Mouse (Mus musculus) testis, adult 2 months (tissue): Measurements from ENCODE around the gene Cnih4. TPM values are rescaled to one million over a fixed set of nuclear protein-coding genes. Genes with fewer than 3 reads are reported as not detected.

Experiments
- H3K27ac ChIP-seq: fragments of 200-500 bp; 2 replicates; pipeline ENCODE4 v1.5.1; 2012; ENCODE audit warnings: low read depth, low read length; ENCODE audit not compliant: control insufficient read depth, insufficient read depth
- H3K27me3 ChIP-seq: fragments of 200-500 bp; 2 replicates; pipeline ENCODE4 v1.6.1; 2012; ENCODE audit warnings: mild to moderate bottlenecking, low read length, moderate library complexity; ENCODE audit not compliant: control insufficient read depth, insufficient read depth
- H3K36me3 ChIP-seq: fragments of 200-500 bp; 2 replicates; pipeline ENCODE4 v1.6.1; 2012; ENCODE audit warnings: mild to moderate bottlenecking, low read length; ENCODE audit not compliant: control insufficient read depth, insufficient read depth
- H3K4me1 ChIP-seq: fragments of 200-500 bp; 2 replicates; pipeline ENCODE4 v1.6.1; 2012; ENCODE audit warnings: low read length; ENCODE audit not compliant: control insufficient read depth, insufficient read depth
- H3K4me3 ChIP-seq: fragments of 200-500 bp; 2 replicates; pipeline ENCODE4 v1.5.1; 2012; ENCODE audit warnings: low read depth, mild to moderate bottlenecking, low read length, moderate library complexity, mixed read lengths; ENCODE audit not compliant: control insufficient read depth
- CTCF ChIP-seq: fragments of 200-500 bp; IDR thresholded peaks from 2 replicates; pipeline ENCODE4 v1.5.1; 2012; ENCODE audit warnings: low read depth, mild to moderate bottlenecking, inconsistent platforms, low read length, moderate library complexity; ENCODE audit not compliant: control insufficient read depth, insufficient read depth, insufficient replicate concordance
- POLR2A ChIP-seq: fragments of 200-500 bp; IDR thresholded peaks from 2 replicates; pipeline ENCODE4 v1.6.1; 2012; ENCODE audit warnings: low read depth, mild to moderate bottlenecking, inconsistent platforms, low read length, moderate library complexity; ENCODE audit not compliant: control insufficient read depth
- polyA plus RNA-seq: library from polyadenylated mRNA; depleted of rRNA; stranded (reverse); fragments of >200 nt; gene quantifications from 2 replicates; pipeline ENCODE4 v1.2.3, GENCODE M21; 2012

Cnih4 gene
- polyA plus RNA-seq, 1 experiment: 6.0 TPM

DNA sequence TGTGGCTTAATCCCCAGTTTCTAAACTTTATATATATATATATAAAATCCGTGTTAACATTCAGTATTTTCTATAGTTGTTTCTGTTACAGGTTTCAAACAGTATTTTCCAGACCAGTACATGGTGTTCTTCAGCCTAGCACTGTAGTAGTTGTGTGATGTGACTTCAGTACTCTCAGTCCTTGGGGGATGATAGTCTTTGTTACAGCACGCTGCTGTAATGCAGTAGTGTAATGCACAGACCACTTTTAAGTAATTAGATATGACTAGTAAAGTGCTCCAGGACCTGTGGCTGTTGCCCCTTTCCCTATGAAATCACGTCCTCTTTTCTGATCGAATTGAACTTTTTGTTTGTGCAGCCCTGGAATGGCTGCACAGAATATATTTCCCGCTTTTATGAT lies 7.0 kb downstream of the Cnih4 start:
- H3K27ac ChIP-seq: no peak overlapping the region

GRCm38 (mm10) chr1:181167816-181168215 lies 23.3 kb downstream of the Cnih4 start:
- Histone ChIP-seq H3K4me1 (no peaks in the 10 kb centered on the region), H3K4me3 (no peak overlapping the region), H3K36me3 (no peaks in the 10 kb centered on the region; the same call in 1 of the 2 replicates), H3K27me3 (no peaks in the 10 kb centered on the region), H3K27ac (no peak overlapping the region)
- TF ChIP-seq CTCF: no peak
- TF ChIP-seq POLR2A: no peak

More for the DNA sequence above, 7.0 kb downstream of the Cnih4 start:
- no peaks in the 10 kb centered on the region for H3K36me3 ChIP-seq
- no peaks in the 10 kb centered on the region for H3K27me3 ChIP-seq
- peak overlapping the region; percentile 98; the same call in 1 of the 2 replicates for H3K4me3 ChIP-seq
- no peak for TF ChIP-seq POLR2A
- TF ChIP-seq CTCF: no peak
- peaks cover 2% of the 10 kb centered on the region; the same call in 1 of the 2 replicates for H3K4me1 ChIP-seq

GRCm38 (mm10) chr1:181168377-181168776 lies 23.9 kb downstream of the Cnih4 start:
- Histone ChIP-seq H3K27ac (no peak overlapping the region), H3K27me3 (no peaks in the 10 kb centered on the region), H3K36me3 (no peaks in the 10 kb centered on the region; the same call in 1 of the 2 replicates), H3K4me3 (no peak overlapping the region), H3K4me1 (no peaks in the 10 kb centered on the region)
- no peak for TF ChIP-seq CTCF
- TF ChIP-seq POLR2A: no peak

DNA sequence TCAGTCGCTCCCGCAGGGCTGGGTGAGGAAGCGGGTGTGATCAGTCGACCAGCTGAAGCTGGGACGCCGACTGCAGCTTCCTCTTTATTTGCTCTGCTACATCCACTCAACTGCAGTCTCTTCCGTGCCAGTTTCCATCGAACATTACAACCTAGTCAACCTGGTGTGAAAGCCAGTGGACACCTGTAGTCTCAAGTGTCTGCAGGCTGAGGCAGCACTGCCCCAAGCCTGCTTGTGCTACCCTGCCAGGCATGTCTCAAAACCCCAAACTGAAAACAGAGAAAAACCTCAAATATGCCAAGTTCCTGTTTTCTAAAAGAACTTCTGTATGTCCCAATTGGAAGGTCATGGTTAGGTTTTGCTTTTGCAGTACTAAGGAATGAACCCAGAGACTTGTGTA lies 25.7 kb downstream of the Cnih4 start:
- Histone ChIP-seq H3K36me3 (no peaks in the 10 kb centered on the region; the same call in none of the 2 replicates), H3K4me1 (no peaks in the 10 kb centered on the region), H3K27me3 (no peaks in the 10 kb centered on the region), H3K4me3 (no peak overlapping the region), H3K27ac (no peak overlapping the region)
- TF ChIP-seq CTCF: no peak
- no peak for TF ChIP-seq POLR2A

GRCm38 (mm10) chr1:181188925-181189324 lies 44.4 kb downstream of the Cnih4 start:
- no peak overlapping the region for H3K4me3 ChIP-seq
- TF ChIP-seq POLR2A (no peak), CTCF (no peak)
- no peak overlapping the region for H3K27ac ChIP-seq
- peaks cover 3% of the 10 kb centered on the region; the same call in 1 of the 2 replicates for H3K36me3 ChIP-seq
- no peaks in the 10 kb centered on the region for H3K27me3 ChIP-seq
- H3K4me1 ChIP-seq: no peaks in the 10 kb centered on the region

- TF ChIP-seq POLR2A (no peak), CTCF (no peak)
- Histone ChIP-seq H3K27ac (no peak overlapping the region), H3K4me1 (no peaks in the 10 kb centered on the region), H3K36me3 (peaks cover 6% of the 10 kb centered on the region), H3K4me3 (no peak overlapping the region), H3K27me3 (no peaks in the 10 kb centered on the region)
Measured at GRCm38 (mm10) chr1:181199446-181199845, 55.0 kb downstream of the Cnih4 start.

- no peaks in the 10 kb centered on the region for H3K36me3 ChIP-seq
- H3K4me3 ChIP-seq: peak overlapping the region; percentile 99
- H3K4me1 ChIP-seq: peaks cover 9% of the 10 kb centered on the region
- TF ChIP-seq CTCF (no peak), POLR2A (no peak)
- H3K27ac ChIP-seq: no peak overlapping the region
- H3K27me3 ChIP-seq: no peaks in the 10 kb centered on the region
Measured at GRCm38 (mm10) chr1:181210147-181210546, 65.7 kb downstream of the Cnih4 start.
